Mouse (Mus musculus) brain, embryonic 14.5 days (tissue): ENCODE data around the gene Sik3. TPM values are rescaled to one million over a fixed set of nuclear protein-coding genes. Genes with fewer than 3 reads are reported as not detected.
"Not testable (repeated sequence)": the region's sequence is repeated elsewhere in the genome, so short reads cannot be mapped to it uniquely, and the experiment has no call there.

ENCODE experiments used
- DNase-seq: peaks from one replicate; pipeline ENCODE4 v3.0.0-alpha.2; 2011; ENCODE audit warnings: low read depth
- CTCF ChIP-seq: fragments of 200-500 bp; IDR thresholded peaks from 2 replicates; pipeline ENCODE4 v1.5.1; 2012; ENCODE audit warnings: inconsistent platforms, mild to moderate bottlenecking, moderate library complexity, borderline replicate concordance; ENCODE audit not compliant: insufficient read depth, insufficient read length; ENCODE audit errors: extremely low read depth
- POLR2A ChIP-seq: fragments of 200-500 bp; IDR thresholded peaks from 2 replicates; pipeline ENCODE4 v1.6.1; 2012; ENCODE audit warnings: mild to moderate bottlenecking, inconsistent platforms, borderline replicate concordance; ENCODE audit not compliant: poor library complexity, insufficient read depth, insufficient read length, severe bottlenecking; ENCODE audit errors: extremely low read depth
- polyA plus RNA-seq: library from polyadenylated mRNA; depleted of rRNA; stranded (reverse); fragments of >200 nt; gene quantifications from 2 replicates; pipeline ENCODE4 v1.2.3, GENCODE M21; 2012

Gene Sik3
- polyA plus RNA-seq, 1 experiment: 24.5 TPM

DNA sequence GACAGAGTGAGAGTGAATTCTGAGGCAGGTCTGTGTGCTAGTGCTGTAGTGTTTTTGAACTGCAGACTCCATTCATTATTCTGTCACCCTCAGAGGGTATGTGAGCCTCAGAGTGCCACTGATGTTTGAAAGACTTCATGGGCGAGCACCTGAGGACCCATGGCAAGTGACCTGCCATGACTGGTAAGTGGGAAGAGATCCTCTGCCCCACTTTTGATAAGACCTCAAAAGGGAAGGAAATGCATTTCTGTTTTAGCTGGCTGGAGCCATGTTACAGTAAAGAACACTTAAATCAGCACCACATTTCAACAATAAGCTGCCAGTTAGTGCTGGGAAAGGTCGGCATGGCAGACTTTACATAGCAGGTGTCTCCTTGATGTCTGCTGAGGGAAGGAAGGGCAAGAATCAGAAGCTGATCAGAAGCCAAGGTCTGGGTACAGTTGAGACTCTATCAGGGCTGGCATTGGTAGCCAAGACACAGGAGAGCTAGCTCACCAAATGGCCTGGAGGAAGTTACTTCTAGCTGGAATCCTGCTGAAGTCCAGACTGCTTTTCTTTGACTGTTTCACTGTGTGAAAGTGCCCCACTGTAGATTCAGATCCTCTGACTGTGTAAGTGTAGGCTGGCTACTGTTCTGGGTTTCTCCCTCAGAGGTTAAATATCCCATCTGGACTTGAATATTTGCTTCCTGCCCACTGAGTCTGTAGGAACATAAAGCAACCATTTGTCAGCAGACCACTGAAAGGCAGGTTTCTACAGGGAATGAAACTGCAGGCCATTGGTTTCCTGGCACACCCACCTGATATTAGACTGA lies 138.5 kb downstream of the Sik3 start:
- no peak for DNase-seq
- TF ChIP-seq CTCF: no peak
- TF ChIP-seq POLR2A: no peak

GRCm38 (mm10) chr9:46151704-46152040 lies 139.1 kb downstream of the Sik3 start:
- TF ChIP-seq POLR2A: no peak
- no peak for TF ChIP-seq CTCF
- DNase-seq: no peak

DNA sequence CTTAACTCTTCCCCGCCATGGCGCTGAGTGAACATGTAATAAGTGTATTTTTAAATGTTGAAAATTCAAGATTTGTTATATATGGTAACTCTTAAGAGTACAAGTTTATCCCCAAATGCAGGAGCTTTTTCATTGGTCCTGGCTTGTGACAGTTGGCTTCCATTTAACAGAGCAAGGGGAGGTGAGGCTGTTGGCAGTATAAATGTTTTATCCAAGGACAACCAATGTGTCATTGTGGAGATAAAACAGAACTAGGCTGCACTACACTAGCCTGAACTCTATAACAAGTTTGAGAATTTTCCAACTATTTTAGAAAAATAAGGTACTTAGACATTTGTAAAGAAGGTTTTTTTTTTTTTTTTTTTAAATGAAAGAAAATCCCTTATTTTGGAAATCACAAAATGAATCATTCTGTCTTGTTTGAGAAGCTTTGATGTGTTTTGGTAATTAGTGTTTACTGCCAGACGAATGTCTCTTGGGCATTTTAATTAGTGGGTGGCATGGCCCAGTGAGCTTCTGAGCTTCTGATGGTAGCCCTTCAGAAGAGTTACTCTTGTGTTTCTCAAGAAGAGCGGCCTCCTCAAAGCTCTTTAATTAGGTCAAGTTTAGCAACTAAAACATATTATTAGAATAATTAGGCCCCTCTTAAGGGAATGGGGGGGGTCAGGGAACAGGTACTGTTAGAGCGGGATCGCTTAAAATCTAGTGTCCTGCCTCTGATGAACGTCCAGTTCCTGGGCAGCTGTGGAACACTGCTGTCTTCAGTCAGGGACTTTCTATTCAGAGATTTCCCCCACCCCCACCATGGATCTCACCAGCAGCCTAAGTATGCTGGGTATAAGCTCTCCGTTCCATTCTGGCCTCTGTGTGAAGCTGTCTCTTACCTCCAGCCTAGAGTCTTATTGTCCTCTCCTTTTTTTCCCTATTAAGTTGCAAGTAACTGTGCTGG lies 139.7 kb downstream of the Sik3 start:
- TF ChIP-seq CTCF: no peak
- peak; percentile 59 for DNase-seq

GRCm38 (mm10) chr9:46154469-46154868 lies 141.8 kb downstream of the Sik3 start:
- DNase-seq: no peak
- TF ChIP-seq CTCF (no peak), POLR2A (no peak)

- no peak for DNase-seq
- TF ChIP-seq CTCF (no peak), POLR2A (no peak)
These were observed 142.4 kb downstream of the Sik3 start for GRCm38 (mm10) chr9:46155026-46155425.

DNA sequence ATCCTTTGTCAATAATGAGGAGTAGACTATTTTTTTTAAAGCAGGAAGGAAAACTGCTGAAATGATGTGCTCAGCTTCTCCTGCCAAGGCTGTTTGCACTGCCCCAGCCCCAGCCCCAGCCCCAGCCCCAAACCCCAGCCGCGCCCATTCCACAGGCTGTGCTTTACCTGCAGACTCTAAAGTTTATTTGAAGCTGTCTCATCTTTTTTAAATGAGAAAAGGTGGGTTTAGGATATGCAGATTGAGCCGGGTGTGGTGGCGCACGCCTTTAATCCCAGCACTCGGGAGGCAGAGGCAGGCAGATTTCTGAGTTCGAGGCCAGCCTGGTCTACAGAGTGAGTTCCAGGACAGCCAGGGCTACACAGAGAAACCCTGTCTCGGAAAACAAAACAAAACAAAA lies 143.2 kb downstream of the Sik3 start:
- DNase-seq: not testable (repeated sequence)

- TF ChIP-seq CTCF: no peak
- no peak for TF ChIP-seq POLR2A
- peak; percentile 42 for DNase-seq
These were observed 144.1 kb downstream of the Sik3 start for GRCm38 (mm10) chr9:46156711-46157110.

- TF ChIP-seq POLR2A: no peak
- no peak for TF ChIP-seq CTCF
- peak; percentile 81 for DNase-seq
These were observed 145.7 kb downstream of the Sik3 start for GRCm38 (mm10) chr9:46158273-46158813.

DNA sequence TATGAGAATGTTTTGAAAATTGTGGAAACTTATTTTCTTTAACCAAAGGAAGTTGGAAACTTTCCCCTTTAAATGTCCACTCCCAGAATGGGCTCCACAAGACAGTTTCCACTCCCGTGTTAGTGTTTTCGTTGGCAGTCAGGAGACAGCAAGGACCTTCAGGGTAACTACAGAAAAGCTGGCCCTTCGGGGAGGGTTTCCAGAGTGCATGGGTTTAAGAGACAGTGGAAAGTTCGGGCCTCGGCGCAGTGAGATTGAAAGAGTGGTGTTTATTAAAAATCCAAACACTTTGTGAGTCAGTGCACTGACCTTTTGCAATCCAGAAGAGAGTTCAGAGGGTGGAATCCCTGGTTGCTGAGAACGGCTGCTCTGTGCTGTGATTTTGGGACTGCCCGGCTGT lies 150.8 kb downstream of the Sik3 start:
- TF ChIP-seq CTCF (no peak), POLR2A (no peak)

GRCm38 (mm10) chr9:46168802-46169201 lies 156.2 kb downstream of the Sik3 start:
- no peak for TF ChIP-seq CTCF
- no peak for TF ChIP-seq POLR2A
- no peak for DNase-seq

More for the DNA sequence above, 150.8 kb downstream of the Sik3 start:
- no peak for DNase-seq

DNA sequence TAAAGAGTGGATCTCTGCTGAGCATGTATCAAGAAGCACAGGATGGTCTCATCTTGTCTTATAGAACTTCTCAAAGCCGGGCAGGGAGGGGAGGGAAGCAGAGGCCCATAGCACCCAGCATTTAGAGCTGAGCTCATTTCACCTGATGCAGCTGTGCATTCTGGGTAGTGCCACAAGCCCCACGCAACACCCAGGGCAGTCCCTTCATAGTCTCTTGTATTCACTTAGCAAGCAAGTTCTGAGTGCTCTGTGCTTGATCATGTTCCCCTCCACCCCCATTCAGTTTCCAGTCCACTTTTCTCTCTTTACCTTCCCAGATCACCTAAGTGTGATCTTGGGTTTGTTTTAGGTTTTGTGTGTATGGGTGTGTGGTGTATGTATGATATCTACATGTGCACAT lies 159.6 kb downstream of the Sik3 start:
- DNase-seq: no peak
- TF ChIP-seq POLR2A: no peak
- TF ChIP-seq CTCF: no peak
